Mouse (Mus musculus) retina, embryonic 14.5 days (tissue): Measurements from ENCODE around the gene Parp16.
"Not testable (repeated sequence)": the region's sequence is repeated elsewhere in the genome, so short reads cannot be mapped to it uniquely, and the experiment has no call there.

Experiments used
- DNase-seq: peaks from one replicate; pipeline ENCODE4 v3.0.0-alpha.2; 2015; ENCODE audit warnings: low spot score

Parp16 gene

GRCm38 (mm10) chr9:65178336-65179213 is 16.6 kb upstream of the Parp16 start:
- DNase-seq: peak; percentile 86

- DNase-seq: no peak
Observed at GRCm38 (mm10) chr9:65179817-65180624, 15.1 kb upstream of the Parp16 start.

- DNase-seq: peak; percentile 98
Observed at GRCm38 (mm10) chr9:65188599-65188998, 6.6 kb upstream of the Parp16 start.

GRCm38 (mm10) chr9:65190306-65190705 is 4.8 kb upstream of the Parp16 start:
- no peak for DNase-seq

GRCm38 (mm10) chr9:65191389-65191754 is 3.8 kb upstream of the Parp16 start:
- DNase-seq: no peak

- peak; percentile 14 for DNase-seq
Observed at GRCm38 (mm10) chr9:65191755-65192469, 3.2 kb upstream of the Parp16 start.

- peak; percentile 32 for DNase-seq
Observed at GRCm38 (mm10) chr9:65193214-65193613, 1.9 kb upstream of the Parp16 start.

- DNase-seq: peak; percentile 62
Observed at GRCm38 (mm10) chr9:65195621-65195981, 448 bp downstream of the Parp16 start.

- peak; percentile 82 for DNase-seq
Observed at GRCm38 (mm10) chr9:65195982-65196737, 1.0 kb downstream of the Parp16 start.

- peak; percentile 97 for DNase-seq
Observed at GRCm38 (mm10) chr9:65196738-65197569, 1.8 kb downstream of the Parp16 start.

GRCm38 (mm10) chr9:65197826-65198225 is 2.7 kb downstream of the Parp16 start:
- no peak for DNase-seq

- no peak for DNase-seq
Observed at GRCm38 (mm10) chr9:65199723-65200122, 4.6 kb downstream of the Parp16 start.

GRCm38 (mm10) chr9:65200606-65201005 is 5.5 kb downstream of the Parp16 start:
- DNase-seq: peak; percentile 30

- DNase-seq: no peak
Observed at GRCm38 (mm10) chr9:65201021-65201380, 5.8 kb downstream of the Parp16 start.

- peak; percentile 94 for DNase-seq
Observed at GRCm38 (mm10) chr9:65201381-65202164, 6.4 kb downstream of the Parp16 start.

- no peak for DNase-seq
Observed at GRCm38 (mm10) chr9:65202165-65202754, 7.1 kb downstream of the Parp16 start.

- DNase-seq: no peak
Observed at GRCm38 (mm10) chr9:65205049-65205815, 10.1 kb downstream of the Parp16 start.

GRCm38 (mm10) chr9:65207041-65207815 is 12.1 kb downstream of the Parp16 start:
- not testable (repeated sequence) for DNase-seq
